Mouse (Mus musculus) MEL (cell line): ENCODE results near the gene Fgd3. TPM values are rescaled to one million over a fixed set of nuclear protein-coding genes. Genes with fewer than 3 reads are reported as not detected.

Source experiments
- DNase-seq: peaks from one replicate; pipeline ENCODE4 v3.0.0; 2011; ENCODE audit warnings: low read depth, low spot score
- H3K27ac ChIP-seq: 2 replicates; pipeline ENCODE4 v1.5.1; 2012; ENCODE audit warnings: low read depth, mild to moderate bottlenecking, control low read depth, low read length, moderate library complexity; ENCODE audit not compliant: control insufficient read depth
- H3K27me3 ChIP-seq, 2 experiments: fragments of 150-350 bp in 1 of 2; sonication (generic) in 1 of 2; 2 replicates each; pipeline ENCODE4 v1.6.1; 2012; ENCODE audit warnings: low read length in 2 of 2, mild to moderate bottlenecking in 2 of 2, improper control_type of control experiment in 1 of 2, moderate library complexity in 1 of 2; ENCODE audit not compliant: insufficient read depth in 2 of 2, control insufficient read depth in 1 of 2
- H3K36me3 ChIP-seq, 2 experiments: 2 replicates each; pipeline ENCODE4 v1.6.1; 2012 to 2014; ENCODE audit warnings: low read length in 2 of 2, improper control_type of control experiment in 1 of 2, inconsistent platforms in 1 of 2, mild to moderate bottlenecking in 1 of 2; ENCODE audit not compliant: insufficient read depth in 2 of 2, control insufficient read depth in 1 of 2
- H3K4me1 ChIP-seq, 2 experiments: fragments of 150-350 bp in 1 of 2; sonication (generic) in 1 of 2; 2 replicates each; pipeline ENCODE4 v1.6.1; 2012; ENCODE audit warnings: low read length in 2 of 2, improper control_type of control experiment in 1 of 2, mild to moderate bottlenecking in 1 of 2; ENCODE audit not compliant: insufficient read depth in 2 of 2, control insufficient read depth in 1 of 2
- H3K4me3 ChIP-seq, 2 experiments: fragments of 150-350 bp in 1 of 2; sonication (generic) in 1 of 2; 2 replicates each; pipeline ENCODE4 v1.5.1; 2012; ENCODE audit warnings: low read depth in 2 of 2, low read length in 2 of 2, mild to moderate bottlenecking in 2 of 2, moderate library complexity in 2 of 2, control low read depth in 1 of 2, improper control_type of control experiment in 1 of 2; ENCODE audit not compliant: control insufficient read depth in 1 of 2, insufficient read depth in 1 of 2
- H3K79me2 ChIP-seq: 2 replicates; pipeline ENCODE4 v1.6.1; 2012; ENCODE audit warnings: mild to moderate bottlenecking, low read length, moderate library complexity; ENCODE audit not compliant: control insufficient read depth, poor library complexity, insufficient read depth
- H3K9ac ChIP-seq: 2 replicates; pipeline ENCODE4 v1.6.1; 2012; ENCODE audit warnings: low read depth, mild to moderate bottlenecking, control low read depth, low read length, moderate library complexity; ENCODE audit not compliant: control insufficient read depth, poor library complexity, severe bottlenecking
- H3K9me3 ChIP-seq: fragments of 150-350 bp; sonication (generic); replicated peaks from 2 replicates; pipeline ENCODE4 v1.6.1; 2012; ENCODE audit warnings: mild to moderate bottlenecking, low read length, improper control_type of control experiment, moderate library complexity; ENCODE audit not compliant: insufficient read depth
- BHLHE40 ChIP-seq: IDR thresholded peaks from 2 replicates; pipeline ENCODE4 v1.6.1; 2012; ENCODE audit warnings: low read depth, mild to moderate bottlenecking, inconsistent platforms, low read length, improper control_type of control experiment, borderline replicate concordance
- CHD1 ChIP-seq: IDR thresholded peaks from 2 replicates; pipeline ENCODE4 v1.6.1; 2012; ENCODE audit warnings: low read depth, mild to moderate bottlenecking, inconsistent platforms, low read length, improper control_type of control experiment
- CTCF ChIP-seq, 3 experiments: IDR thresholded peaks in 2 of 3; conservative IDR thresholded peaks in 1 of 3; 2 replicates each; pipeline ENCODE4 v1.5.1; 2011 to 2012; ENCODE audit warnings: low read length in 3 of 3, low read depth in 2 of 3, mild to moderate bottlenecking in 2 of 3, improper control_type of control experiment in 1 of 3, inconsistent platforms in 1 of 3, mixed read lengths in 1 of 3, moderate library complexity in 1 of 3; ENCODE audit not compliant: control insufficient read depth in 1 of 3, insufficient read depth in 1 of 3, poor library complexity in 1 of 3, severe bottlenecking in 1 of 3
- E2F4 ChIP-seq: IDR thresholded peaks from 2 replicates; pipeline ENCODE4 v1.6.1; 2011; ENCODE audit warnings: low read depth, low read length, improper control_type of control experiment, borderline replicate concordance
- ELF1 ChIP-seq: IDR thresholded peaks from 2 replicates; pipeline ENCODE4 v1.6.1; 2014; ENCODE audit warnings: low read depth, mild to moderate bottlenecking, inconsistent platforms, low read length, improper control_type of control experiment, moderate library complexity
- EP300 ChIP-seq, 2 experiments: IDR thresholded peaks; 2 replicates each; pipeline ENCODE4 v1.6.1; 2011; ENCODE audit warnings: improper control_type of control experiment in 2 of 2, low read length in 2 of 2, low read depth in 1 of 2, mild to moderate bottlenecking in 1 of 2
- ETS1 ChIP-seq: IDR thresholded peaks from 2 replicates; pipeline ENCODE4 v1.6.1; 2012; ENCODE audit warnings: low read depth, mild to moderate bottlenecking, inconsistent platforms, low read length, improper control_type of control experiment, moderate library complexity
- GABPA ChIP-seq: IDR thresholded peaks from 2 replicates; pipeline ENCODE4 v1.6.1; 2012; ENCODE audit warnings: low read depth, mild to moderate bottlenecking, inconsistent platforms, low read length, improper control_type of control experiment, moderate library complexity
- GATA1 ChIP-seq: IDR thresholded peaks from 2 replicates; pipeline ENCODE4 v1.6.1; 2011; ENCODE audit warnings: low read depth, low read length, improper control_type of control experiment
- HCFC1 ChIP-seq: IDR thresholded peaks from 2 replicates; pipeline ENCODE4 v1.6.1; 2012; ENCODE audit warnings: low read depth, mild to moderate bottlenecking, inconsistent platforms, low read length, improper control_type of control experiment, moderate library complexity
- JUND ChIP-seq: IDR thresholded peaks from 2 replicates; pipeline ENCODE4 v1.6.1; 2011; ENCODE audit warnings: low read depth, mild to moderate bottlenecking, improper control_type of control experiment, low read length
- KAT2A ChIP-seq: conservative IDR thresholded peaks from 2 replicates; pipeline ENCODE4 v1.6.1; 2012; ENCODE audit warnings: low read depth, low read length, improper control_type of control experiment, inconsistent platforms
- MAFK ChIP-seq: IDR thresholded peaks from 2 replicates; pipeline ENCODE4 v1.6.1; 2011; ENCODE audit warnings: low read depth, mild to moderate bottlenecking, low read length, improper control_type of control experiment, borderline replicate concordance
- MAX ChIP-seq: IDR thresholded peaks from 2 replicates; pipeline ENCODE4 v1.6.1; 2011; ENCODE audit warnings: low read length, improper control_type of control experiment
- MEF2A ChIP-seq: IDR thresholded peaks from 2 replicates; pipeline ENCODE4 v1.6.1; 2014; ENCODE audit warnings: low read depth, mild to moderate bottlenecking, inconsistent platforms, low read length, improper control_type of control experiment; ENCODE audit not compliant: poor library complexity, insufficient replicate concordance, severe bottlenecking; ENCODE audit errors: extremely low read depth
- MXI1 ChIP-seq: IDR thresholded peaks from 2 replicates; pipeline ENCODE4 v1.6.1; 2011; ENCODE audit warnings: mild to moderate bottlenecking, low read depth, low read length, improper control_type of control experiment
- MYB ChIP-seq: IDR thresholded peaks from 2 replicates; pipeline ENCODE4 v1.6.1; 2011; ENCODE audit warnings: mild to moderate bottlenecking, low read depth, low read length, improper control_type of control experiment
- MYC ChIP-seq: IDR thresholded peaks from 2 replicates; pipeline ENCODE4 v1.6.1; 2011; ENCODE audit warnings: low read depth, mild to moderate bottlenecking, low read length, improper control_type of control experiment, moderate library complexity
- NELFE ChIP-seq: IDR thresholded peaks from 2 replicates; pipeline ENCODE4 v1.6.1; 2011; ENCODE audit warnings: low read depth, low read length, improper control_type of control experiment
- NRF1 ChIP-seq: IDR thresholded peaks from 2 replicates; pipeline ENCODE4 v1.6.1; 2014; ENCODE audit warnings: low read depth, mild to moderate bottlenecking, inconsistent platforms, low read length, improper control_type of control experiment, moderate library complexity; ENCODE audit not compliant: poor library complexity, insufficient read depth, severe bottlenecking
- POLR2AphosphoS2 ChIP-seq: IDR thresholded peaks from 2 replicates; pipeline ENCODE4 v1.6.1; 2011; ENCODE audit warnings: low read length, improper control_type of control experiment
- POLR2AphosphoS5 ChIP-seq: IDR thresholded peaks from 2 replicates; pipeline ENCODE4 v1.6.1; 2012; ENCODE audit warnings: low read depth, borderline replicate concordance, mild to moderate bottlenecking, inconsistent platforms, low read length, moderate library complexity, mixed read lengths
- RAD21 ChIP-seq: IDR thresholded peaks from 2 replicates; pipeline ENCODE4 v1.6.1; 2011; ENCODE audit warnings: mild to moderate bottlenecking, low read depth, low read length, improper control_type of control experiment
- RCOR1 ChIP-seq: IDR thresholded peaks from 2 replicates; pipeline ENCODE4 v1.6.1; 2012; ENCODE audit warnings: low read depth, mild to moderate bottlenecking, inconsistent platforms, low read length, improper control_type of control experiment
- SIN3A ChIP-seq: IDR thresholded peaks from 2 replicates; pipeline ENCODE4 v1.6.1; 2012; ENCODE audit warnings: low read length, improper control_type of control experiment, inconsistent platforms
- SMC3 ChIP-seq: IDR thresholded peaks from 2 replicates; pipeline ENCODE4 v1.6.1; 2011; ENCODE audit warnings: low read depth, low read length, improper control_type of control experiment
- TAL1 ChIP-seq: IDR thresholded peaks from 2 replicates; pipeline ENCODE4 v1.6.1; 2012; ENCODE audit warnings: mild to moderate bottlenecking, inconsistent platforms, low read length, moderate library complexity, mixed read lengths
- TBP ChIP-seq: IDR thresholded peaks from 2 replicates; pipeline ENCODE4 v1.8.0; 2011; ENCODE audit warnings: low read depth, low read length, improper control_type of control experiment
- TCF12 ChIP-seq: IDR thresholded peaks from 2 replicates; pipeline ENCODE4 v1.6.1; 2014; ENCODE audit warnings: low read depth, mild to moderate bottlenecking, inconsistent platforms, low read length, improper control_type of control experiment, moderate library complexity
- UBTF ChIP-seq: IDR thresholded peaks from 2 replicates; pipeline ENCODE4 v1.6.1; 2012; ENCODE audit warnings: low read depth, mild to moderate bottlenecking, inconsistent platforms, low read length, improper control_type of control experiment, moderate library complexity, borderline replicate concordance; ENCODE audit not compliant: insufficient read depth
- USF2 ChIP-seq, 2 experiments: IDR thresholded peaks; 2 replicates each; pipeline ENCODE4 v1.6.1; 2011 to 2012; ENCODE audit warnings: improper control_type of control experiment in 2 of 2, low read length in 2 of 2, borderline replicate concordance in 1 of 2, inconsistent platforms in 1 of 2, low read depth in 1 of 2, mild to moderate bottlenecking in 1 of 2; ENCODE audit not compliant: insufficient read depth in 1 of 2
- ZC3H11A ChIP-seq: IDR thresholded peaks from 2 replicates; pipeline ENCODE4 v1.6.1; 2012; ENCODE audit warnings: low read depth, mild to moderate bottlenecking, inconsistent platforms, low read length, improper control_type of control experiment
- ZKSCAN1 ChIP-seq: IDR thresholded peaks from 2 replicates; pipeline ENCODE4 v1.6.1; 2012; ENCODE audit warnings: low read depth, mild to moderate bottlenecking, inconsistent platforms, low read length, improper control_type of control experiment, moderate library complexity
- ZMIZ1 ChIP-seq: IDR thresholded peaks from 2 replicates; pipeline ENCODE4 v1.6.1; 2012; ENCODE audit warnings: low read depth, mild to moderate bottlenecking, inconsistent platforms, low read length, improper control_type of control experiment, moderate library complexity
- ZNF384 ChIP-seq: IDR thresholded peaks from 2 replicates; pipeline ENCODE4 v1.6.1; 2012; ENCODE audit warnings: low read depth, mild to moderate bottlenecking, inconsistent platforms, low read length, improper control_type of control experiment
- polyA plus RNA-seq, 2 experiments: library from polyadenylated mRNA; stranded (reverse) in 1 of 2; unstranded in 1 of 2; fragments of >175 nt in 1 of 2; fragments of >200 nt in 1 of 2; gene quantifications; 2 replicates each; pipeline versions ENCODE4 v1.2.1 to v1.2.4; 2012; ENCODE audit warnings: low replicate concordance in 2 of 2, low read depth in 1 of 2; ENCODE audit not compliant: insufficient read length in 2 of 2, insufficient read depth in 1 of 2, missing spikeins in 1 of 2
- total RNA-seq: library from RNA; depleted of rRNA; stranded (reverse); fragments of 300-350 nt; gene quantifications from 2 replicates; pipeline ENCODE4 v1.2.3, GENCODE M21; 2012

Gene Fgd3
- total and polyA plus RNA-seq, 3 experiments: 5.0 to 6.9 TPM; not detected in 1

DNA sequence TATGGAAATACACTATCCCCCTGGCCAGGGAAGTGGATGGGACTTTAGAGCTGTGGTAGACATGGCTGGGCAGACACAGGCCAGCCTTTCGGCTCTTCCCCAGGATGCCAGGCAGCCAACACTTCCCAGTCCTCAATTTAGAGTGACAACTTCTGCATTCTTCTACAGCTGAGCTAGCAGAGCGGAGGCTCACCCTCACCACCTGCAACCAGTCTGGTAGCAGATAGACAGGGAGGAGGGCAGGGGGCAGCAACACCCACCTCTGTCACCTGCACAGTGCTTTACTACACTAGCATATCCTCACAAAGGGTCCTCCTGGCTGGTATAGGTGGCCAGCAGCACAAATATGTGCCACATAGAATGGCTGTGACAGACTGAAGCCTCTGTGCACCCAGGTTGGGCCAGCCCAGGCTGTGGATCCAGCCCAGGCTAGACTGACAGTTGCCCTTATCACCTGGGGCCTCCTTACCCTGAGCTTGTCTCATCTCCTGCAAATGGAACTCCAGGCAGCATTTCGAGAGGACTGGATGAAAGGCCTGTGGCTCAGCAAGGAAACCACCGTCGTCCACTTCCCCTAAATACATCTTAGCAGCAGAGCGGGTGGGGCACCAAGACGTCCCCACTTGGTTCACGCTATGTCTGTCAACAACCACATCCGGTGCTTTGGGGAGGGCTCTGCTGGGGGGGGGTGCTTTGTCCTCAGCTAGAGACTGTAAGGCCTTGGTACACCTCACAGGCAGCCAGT lies 77.6 kb downstream of the Fgd3 start:
- peak overlapping the region; percentile 8 to 25 for H3K4me3 ChIP-seq
- peaks cover 0 to 7% of the 10 kb centered on the region in 2 experiments; a peak in 2 of 4 replicates for H3K36me3 ChIP-seq
- peaks cover 3 to 17% of the 10 kb centered on the region in 2 experiments for H3K4me1 ChIP-seq
- H3K9ac ChIP-seq: peak overlapping the region; percentile 39
- no peaks in the 10 kb centered on the region for H3K9me3 ChIP-seq
- peak; percentile 96 for DNase-seq
- peak overlapping the region; percentile 90 for H3K27ac ChIP-seq
- no peaks in the 10 kb centered on the region for H3K27me3 ChIP-seq
- H3K79me2 ChIP-seq: no peaks in the 10 kb centered on the region
- TF ChIP-seq SIN3A: peak; percentile 76
- peak; percentile 52; the same call in 1 of the 2 replicates for TF ChIP-seq NELFE
- peak; percentile 8; the same call in 1 of the 2 replicates for TF ChIP-seq RCOR1
- TF ChIP-seq USF2 (IDR thresholded peaks at IDR 0.05; ENCODE audit: borderline replicate concordance in 1 of 2, insufficient read depth in 1 of 2, low read depth in 1 of 2, low read length in 2 of 2): no peak
- TF ChIP-seq TCF12: peak; percentile 51; the same call in 1 of the 2 replicates
- TF ChIP-seq UBTF: no peak
- peak; percentile 75 to 85 for TF ChIP-seq EP300 (IDR thresholded peaks at IDR 0.05; ENCODE audit: low read depth in 1 of 2, low read length in 2 of 2)
- TF ChIP-seq ETS1: peak; percentile 75
- 0 out of 2 replicates have a peak, but pooled peaks have one; percentile 8 for TF ChIP-seq BHLHE40
- peak; percentile 75 for TF ChIP-seq MYB
- no peak; the same call in 1 of the 2 replicates for TF ChIP-seq ELF1
- TF ChIP-seq ZNF384: no peak
- TF ChIP-seq CHD1: no peak
- TF ChIP-seq GABPA: no peak
- no peak for TF ChIP-seq RAD21
- no peak for TF ChIP-seq SMC3
- TF ChIP-seq MAFK: no peak; the same call in 1 of the 2 replicates
- TF ChIP-seq MEF2A: no peak
- TF ChIP-seq MAX: peak; percentile 36; the same call in 1 of the 2 replicates
- TF ChIP-seq POLR2AphosphoS5: no peak
- TF ChIP-seq KAT2A: no peak; the same call in 1 of the 2 replicates
- TF ChIP-seq ZC3H11A: no peak
- peak; percentile 30; the same call in 1 of the 2 replicates for TF ChIP-seq ZMIZ1
- TF ChIP-seq GATA1: peak; percentile 64
- peak; percentile 64 for TF ChIP-seq HCFC1
- peak; percentile 50; the same call in 1 of the 2 replicates for TF ChIP-seq POLR2AphosphoS2
- TF ChIP-seq TBP: peak; percentile 52
- no peak for TF ChIP-seq NRF1
- no peak for TF ChIP-seq JUND
- TF ChIP-seq ZKSCAN1: no peak
- no peak for TF ChIP-seq E2F4
- TF ChIP-seq TAL1: peak; percentile 81
- no peak for TF ChIP-seq CTCF (IDR thresholded peaks at IDR 0.05 in 2 of 3, conservative IDR thresholded peaks at IDR 0.05 in 1 of 3; ENCODE audit: control insufficient read depth in 1 of 3, insufficient read depth in 1 of 3, low read depth in 2 of 3, low read length in 3 of 3, poor library complexity in 1 of 3, severe bottlenecking in 1 of 3)
- no peak; the same call in 1 of the 2 replicates for TF ChIP-seq MXI1
- TF ChIP-seq MYC: no peak
